Comparison of ENCODE assay signal across 22 mouse cellular contexts in the genomic region with DNA sequence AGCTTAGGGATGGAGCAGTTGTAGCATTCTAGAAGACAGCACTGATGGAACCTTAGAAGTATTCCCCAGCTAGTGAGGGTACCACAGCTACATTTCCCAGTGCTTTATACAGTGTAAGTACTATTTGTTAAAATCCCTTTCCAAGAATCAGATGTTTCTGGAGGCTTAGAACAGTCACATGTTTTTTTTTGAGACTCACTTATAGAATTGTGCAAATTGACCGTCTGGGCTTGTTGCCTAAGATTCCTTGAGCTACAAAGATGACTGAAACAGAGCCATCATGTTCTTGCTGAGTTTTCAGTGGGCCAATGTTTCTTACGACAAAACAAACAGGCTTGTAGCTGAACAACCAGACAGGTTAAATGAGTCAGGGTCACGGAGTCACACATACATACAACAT. TPM values are rescaled to one million over a fixed set of nuclear protein-coding genes. Genes with fewer than 3 reads are reported as not detected.
DNase-seq lines count a peak whose midpoint lies in the region; ATAC-seq and TF ChIP-seq lines count a peak whose summit lies in the region.
"Had no signal": no experiment of that assay in that cellular context is flagged by ENCODE, and none has a peak within 500 bp of the region (broad histone marks: within the 10 kb centered on the region; RNA-seq: fewer than 3 reads in every experiment).

No protein-coding gene starts in this region.

- no peaks in the 10 kb centered on the region for H3K9me3 ChIP-seq in lung, postnatal 0 days (ENCODE audit: low read length)
- H3K9me3 ChIP-seq in liver, embryonic 12.5 days (replicated peaks): no peaks in the 10 kb centered on the region
- H3K9me3 ChIP-seq: embryonic facial prominence, embryonic 10.5 days; embryonic facial prominence, embryonic 12.5 days; forebrain, embryonic 13.5 days; forebrain, embryonic 15.5 days had no signal

- no peak overlapping the region for H3K4me3 ChIP-seq in lung, postnatal 0 days (ENCODE audit: low read depth, low read length)
- no peak overlapping the region for H3K4me3 ChIP-seq in liver, embryonic 12.5 days
- H3K4me3 ChIP-seq: embryonic facial prominence, embryonic 10.5 days; embryonic facial prominence, embryonic 12.5 days; forebrain, embryonic 13.5 days; forebrain, embryonic 15.5 days had no signal

- no peaks in the 10 kb centered on the region for H3K4me1 ChIP-seq in lung, postnatal 0 days (ENCODE audit: insufficient read depth, low read depth, low read length)
- H3K4me1 ChIP-seq in liver, embryonic 12.5 days: no peaks in the 10 kb centered on the region
- H3K4me1 ChIP-seq: embryonic facial prominence, embryonic 10.5 days; embryonic facial prominence, embryonic 12.5 days; forebrain, embryonic 13.5 days; forebrain, embryonic 15.5 days had no signal

- H3K4me2 ChIP-seq in lung, postnatal 0 days (replicated peaks; ENCODE audit: low read depth, low read length): no peak overlapping the region
- no peak overlapping the region for H3K4me2 ChIP-seq in liver, embryonic 12.5 days
- H3K4me2 ChIP-seq: embryonic facial prominence, embryonic 12.5 days; forebrain, embryonic 13.5 days; forebrain, embryonic 15.5 days had no signal

- no peak overlapping the region for H3K27ac ChIP-seq in lung, postnatal 0 days (ENCODE audit: low read length)
- H3K27ac ChIP-seq in liver, embryonic 12.5 days: no peak overlapping the region
- H3K27ac ChIP-seq: embryonic facial prominence, embryonic 10.5 days; embryonic facial prominence, embryonic 12.5 days; forebrain, embryonic 13.5 days; forebrain, embryonic 15.5 days had no signal

- 55% methylated on average over 3 of the region's 3 CpGs for WGBS in lung, postnatal 0 days
- 75% methylated on average over 3 of the region's 3 CpGs for WGBS in liver, embryonic 12.5 days (ENCODE audit: insufficient replicate concordance)

- no peak overlapping the region for H3K9ac ChIP-seq in lung, postnatal 0 days (replicated peaks; ENCODE audit: low read depth)
- no peak overlapping the region for H3K9ac ChIP-seq in liver, embryonic 12.5 days
- H3K9ac ChIP-seq: embryonic facial prominence, embryonic 12.5 days; forebrain, embryonic 13.5 days; forebrain, embryonic 15.5 days; forebrain, postnatal 0 days had no signal

- no peak for ATAC-seq in lung, postnatal 0 days
- no peak for ATAC-seq in liver, embryonic 12.5 days
- ATAC-seq: activated CD4-positive, CD25-positive, alpha-beta regulatory T cell, adult 4 months; forebrain, embryonic 13.5 days; forebrain, embryonic 15.5 days; forebrain, postnatal 0 days; Patski had no signal

- no peaks in the 10 kb centered on the region for H3K36me3 ChIP-seq in lung, postnatal 0 days (ENCODE audit: insufficient read depth, low read length)
- no peaks in the 10 kb centered on the region for H3K36me3 ChIP-seq in liver, embryonic 12.5 days
- H3K36me3 ChIP-seq: embryonic facial prominence, embryonic 10.5 days; embryonic facial prominence, embryonic 12.5 days; forebrain, embryonic 15.5 days had no signal

- no peaks in the 10 kb centered on the region for H3K27me3 ChIP-seq in lung, postnatal 0 days (replicated peaks; ENCODE audit: insufficient read depth, low read length)
- no peaks in the 10 kb centered on the region; the same call in none of the 2 replicates for H3K27me3 ChIP-seq in liver, embryonic 12.5 days (replicated peaks)
- H3K27me3 ChIP-seq: embryonic facial prominence, embryonic 12.5 days; forebrain, embryonic 13.5 days; forebrain, embryonic 15.5 days had no signal

- no peak for TF ChIP-seq CTCF in lung, postnatal 0 days (IDR thresholded peaks at IDR 0.05)

- peak; percentile 45 for DNase-seq in lung, postnatal 0 days (ENCODE audit: low spot score)
- no peak for DNase-seq in lung, postnatal 10 days
- DNase-seq in adipocyte (ENCODE audit: low spot score): peak; percentile 64
- DNase-seq in yolk sac, embryonic 10.5 days (ENCODE audit: low spot score): peak; percentile 38
- DNase-seq in adrenal gland, postnatal 14 days: no peak
- DNase-seq: adrenal gland, adult 2 months; adrenal gland, postnatal 10 days; adrenal gland, postnatal 36 days; cerebellum, adult 11 months; cerebellum, adult 18-20 months; cerebellum, adult 8-10 months; cerebellum, adult 9-11 months; cerebellum, postnatal 14 days; cerebellum, postnatal 36 days; forebrain, postnatal 0 days had no signal

- no peak for TF ChIP-seq EP300 in lung, postnatal 0 days (IDR thresholded peaks at IDR 0.05)

RNA-seq across cellular contexts. Expression of a gene that starts 26.5 kb away (rescaled TPM):
- 81.8 and 85.2 TPM in 2 replicates for polyA plus RNA-seq in lung, postnatal 0 days (2015; fragmentation: Nextera tagmentation; extraction: Ambion mirVana)
- total RNA-seq in adrenal gland, postnatal 14 days (2021): 317 and 323 TPM in 2 replicates
- polyA plus RNA-seq in liver, embryonic 12.5 days (2016; fragmentation: Nextera tagmentation; extraction: Ambion mirVana): 89.7 and 94.7 TPM in 2 replicates

Comparison
In these comparisons a context has a peak if more than half of its experiments do, and no peak if none do; other contexts are left out.
1. DNase-seq: peak in lung, postnatal 0 days (single experiment), adipocyte (single experiment) and yolk sac, embryonic 10.5 days (single experiment); none in lung, postnatal 10 days (single experiment) and adrenal gland, postnatal 14 days (single experiment).